Mouse (Mus musculus): ENCODE results near the gene Atp6v1b1. TPM values are rescaled to one million over a fixed set of nuclear protein-coding genes. Genes with fewer than 3 reads are reported as not detected.
A peak's percentile ranks its signal among the peaks of the same experiment; 100 is the strongest.
"Not testable (repeated sequence)": the region's sequence is repeated elsewhere in the genome, so short reads cannot be mapped to it uniquely, and the experiment has no call there.

Gene Atp6v1b1
- polyA plus RNA-seq, 1 experiment from 2014 or later: not detected

DNA sequence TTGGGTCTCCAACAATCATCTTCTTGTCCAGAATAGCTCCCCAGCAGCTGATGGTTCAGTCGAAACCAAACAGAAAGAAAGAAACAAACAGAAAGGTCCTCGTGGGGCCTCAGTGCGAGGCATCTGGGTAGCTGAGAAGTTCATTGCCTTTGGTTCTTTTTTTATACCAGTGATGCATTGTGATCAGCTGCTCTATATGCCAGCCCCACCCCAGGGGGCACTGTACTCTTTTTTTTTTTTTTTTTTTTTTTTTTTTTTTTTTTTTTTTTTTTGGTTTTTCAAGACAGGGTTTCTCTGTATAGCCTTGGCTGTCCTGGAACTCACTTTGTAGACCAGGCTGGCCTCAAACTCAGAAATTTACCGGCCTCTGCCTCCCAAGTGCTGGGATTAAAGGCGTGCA is 47.7 kb downstream of the Atp6v1b1 start:
- not testable (repeated sequence) for H3K36me3 ChIP-seq; H3K27ac ChIP-seq (replicated peaks); H3K4me1 ChIP-seq; H3K4me3 ChIP-seq; ATAC-seq (ENCODE audit: low FRiP score, low read depth); H3K9ac ChIP-seq (replicated peaks); H3K9me3 ChIP-seq; H3K27me3 ChIP-seq; H3K4me2 ChIP-seq (replicated peaks)
- WGBS: 83% methylated on average over 5 of the region's 5 CpGs

DNA sequence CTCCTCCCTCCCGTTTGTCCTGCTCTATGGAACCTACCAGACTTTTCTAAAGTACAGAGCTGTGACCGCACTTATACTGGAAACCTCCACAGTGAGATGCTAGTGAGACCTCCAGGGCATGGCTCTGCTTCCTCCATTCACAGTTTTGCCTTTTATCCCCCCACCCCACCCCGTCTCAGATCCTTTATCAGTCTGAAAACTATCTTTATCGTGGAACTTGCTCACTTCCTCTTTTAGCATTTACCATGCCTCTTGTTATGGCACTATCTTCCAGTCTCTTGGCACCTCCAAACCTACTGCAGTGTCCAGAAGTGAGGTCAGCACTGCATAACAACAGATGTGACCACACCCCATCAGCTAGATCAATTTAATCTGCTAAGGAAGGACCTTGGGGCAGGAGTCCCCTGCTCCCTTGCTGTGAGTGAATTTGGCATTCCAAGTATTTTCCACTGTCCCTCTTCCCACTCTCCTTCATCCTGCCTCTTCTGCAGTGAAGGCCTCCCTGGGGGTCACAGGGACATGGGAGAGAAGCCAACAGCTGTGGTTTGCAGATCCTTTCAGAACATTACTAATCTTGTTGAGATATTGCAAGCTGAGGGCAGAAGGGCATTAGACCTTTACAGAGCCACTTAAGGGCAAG is 48.6 kb downstream of the Atp6v1b1 start:
- Histone ChIP-seq H3K4me2 (replicated peaks) (no peak overlapping the region), H3K36me3 (no peaks in the 10 kb centered on the region), H3K9ac (replicated peaks) (no peak overlapping the region), H3K9me3 (no peaks in the 10 kb centered on the region), H3K4me1 (peaks cover 8% of the 10 kb centered on the region), H3K27me3 (no peaks in the 10 kb centered on the region), H3K4me3 (no peak overlapping the region), H3K27ac (replicated peaks) (no peak overlapping the region)
- ATAC-seq (ENCODE audit: low FRiP score, low read depth): no peak
- 83% methylated on average over 4 of the region's 4 CpGs for WGBS

DNA sequence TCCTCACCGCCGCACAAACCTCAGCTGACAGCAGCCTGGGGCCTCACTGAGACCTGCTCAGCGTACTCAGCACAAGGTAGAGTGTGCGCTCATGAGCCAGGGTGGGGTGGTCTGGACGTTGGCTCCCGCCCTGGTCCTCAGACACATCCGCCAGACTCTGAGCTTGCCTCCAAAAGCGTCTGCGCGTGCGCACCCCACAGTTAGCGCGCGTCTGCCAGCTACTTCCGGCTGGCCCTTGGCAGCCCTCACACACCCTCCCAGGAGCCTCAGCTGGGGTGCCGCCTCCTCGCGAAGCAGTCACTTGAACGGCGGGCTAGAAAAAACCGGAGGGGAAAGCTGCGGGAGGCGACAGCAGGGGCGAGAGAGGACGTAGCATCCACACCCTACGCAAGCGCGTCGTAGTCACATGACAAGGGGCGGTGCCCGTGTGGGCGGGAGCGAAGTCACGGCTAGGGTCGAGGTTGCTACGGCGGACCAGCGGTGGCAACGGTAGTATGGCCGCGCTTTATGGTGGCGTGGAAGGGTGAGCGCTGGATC is 52.0 kb downstream of the Atp6v1b1 start, which contains the start of gene Nagk:
Nagk (plus strand) TSS at position 223 of the 537 bp plus-strand sequence.
- WGBS: 0% methylated on average over 43 of the region's 43 CpGs
- no peaks in the 10 kb centered on the region for H3K27me3 ChIP-seq
- peak; percentile 95 for ATAC-seq (ENCODE audit: low FRiP score, low read depth)
- peak within 1 kb of the TSS; percentile 83 for H3K9ac ChIP-seq (replicated peaks)
- peak within 1 kb of the TSS; percentile 96 for H3K27ac ChIP-seq (replicated peaks)
- no peaks in the 10 kb centered on the region for H3K36me3 ChIP-seq
- peak within 1 kb of the TSS; percentile 79 for H3K4me3 ChIP-seq
- H3K4me2 ChIP-seq (replicated peaks): peak within 1 kb of the TSS; percentile 90
- H3K9me3 ChIP-seq: no peaks in the 10 kb centered on the region
- H3K4me1 ChIP-seq: peaks cover 6% of the 10 kb centered on the region

GRCm38 (mm10) chr6:83795492-83795900 is 52.7 kb downstream of the Atp6v1b1 start:
- Histone ChIP-seq H3K27ac (replicated peaks) (peak overlapping the region; percentile 96), H3K9ac (replicated peaks) (peak overlapping the region; percentile 83), H3K4me1 (peaks cover 6% of the 10 kb centered on the region), H3K4me3 (peak overlapping the region; percentile 79), H3K4me2 (replicated peaks) (peak overlapping the region; percentile 90), H3K36me3 (peaks cover 5% of the 10 kb centered on the region), H3K9me3 (no peaks in the 10 kb centered on the region), H3K27me3 (no peaks in the 10 kb centered on the region)
- ATAC-seq (ENCODE audit: low FRiP score, low read depth): no peak; the same call in none of the 2 replicates
- 14% methylated on average over 13 of the region's 13 CpGs for WGBS

GRCm38 (mm10) chr6:83796686-83797085 is 53.9 kb downstream of the Atp6v1b1 start:
- peaks cover 17% of the 10 kb centered on the region for H3K36me3 ChIP-seq
- H3K27me3 ChIP-seq: no peaks in the 10 kb centered on the region
- no peaks in the 10 kb centered on the region for H3K9me3 ChIP-seq
- no peak overlapping the region for H3K4me3 ChIP-seq
- no peak overlapping the region for H3K27ac ChIP-seq (replicated peaks)
- ATAC-seq (ENCODE audit: low FRiP score, low read depth): no peak
- no peak overlapping the region for H3K9ac ChIP-seq (replicated peaks)
- no peak overlapping the region for H3K4me2 ChIP-seq (replicated peaks)
- H3K4me1 ChIP-seq: peaks cover 6% of the 10 kb centered on the region
- WGBS: 60% methylated on average over 3 of the region's 3 CpGs

GRCm38 (mm10) chr6:83802033-83802432 is 59.2 kb downstream of the Atp6v1b1 start:
- H3K36me3 ChIP-seq: peaks cover 43% of the 10 kb centered on the region
- H3K4me3 ChIP-seq: no peak overlapping the region
- no peak overlapping the region for H3K4me2 ChIP-seq (replicated peaks)
- no peaks in the 10 kb centered on the region for H3K9me3 ChIP-seq
- ATAC-seq (ENCODE audit: low FRiP score, low read depth): no peak
- H3K9ac ChIP-seq (replicated peaks): no peak overlapping the region
- H3K27ac ChIP-seq (replicated peaks): no peak overlapping the region
- no peaks in the 10 kb centered on the region for H3K4me1 ChIP-seq
- WGBS: 89% methylated on average over 5 of the region's 5 CpGs
- H3K27me3 ChIP-seq: no peaks in the 10 kb centered on the region

DNA sequence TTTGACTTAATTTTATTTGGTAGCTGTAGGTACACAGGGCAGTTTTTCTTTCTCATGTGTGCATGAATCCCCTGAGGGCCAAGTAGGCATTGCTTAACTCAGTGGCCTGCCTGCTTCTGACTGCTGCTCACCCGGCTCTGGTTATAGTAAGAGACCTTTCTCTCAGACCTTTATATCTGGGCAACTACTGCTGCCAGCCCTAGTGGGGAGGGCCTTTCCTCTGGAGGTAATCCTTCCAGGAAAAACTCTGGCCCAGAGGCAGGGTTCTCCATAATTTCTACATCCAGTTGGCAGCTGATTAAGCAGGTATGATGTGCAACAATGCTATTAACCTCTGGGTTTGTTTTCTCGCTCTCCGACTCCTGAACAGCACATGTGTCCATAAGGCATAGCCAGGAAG is 60.1 kb downstream of the Atp6v1b1 start:
- Histone ChIP-seq H3K27me3 (no peaks in the 10 kb centered on the region), H3K9me3 (no peaks in the 10 kb centered on the region), H3K9ac (replicated peaks) (no peak overlapping the region), H3K36me3 (peaks cover 51% of the 10 kb centered on the region), H3K4me3 (no peak overlapping the region), H3K4me2 (replicated peaks) (no peak overlapping the region), H3K4me1 (no peaks in the 10 kb centered on the region), H3K27ac (replicated peaks) (no peak overlapping the region)
- 95% methylated on average over 3 of the region's 3 CpGs for WGBS
- no peak for ATAC-seq (ENCODE audit: low FRiP score, low read depth)

Other genes starting within 250 kb of the Atp6v1b1 start
- gene Dguok, start 236.0 kb upstream of the Atp6v1b1 start, polyA plus RNA-seq (2016; fragmentation: Nextera tagmentation; extraction: Ambion mirVana): 57.3 and 62.6 TPM in 2 replicates
- 6.2 TPM in 2 replicates for gene Actg2, start 206.7 kb upstream of the Atp6v1b1 start, polyA plus RNA-seq (2016; fragmentation: Nextera tagmentation; extraction: Ambion mirVana)
- gene Stambp, start 170.3 kb upstream of the Atp6v1b1 start, polyA plus RNA-seq (2016; fragmentation: Nextera tagmentation; extraction: Ambion mirVana): 31.6 and 31.9 TPM in 2 replicates
- gene Clec4f, start 86.8 kb upstream of the Atp6v1b1 start, polyA plus RNA-seq (2016; fragmentation: Nextera tagmentation; extraction: Ambion mirVana): not detected in 2 replicates
- gene Cd207, start 65.1 kb upstream of the Atp6v1b1 start, polyA plus RNA-seq (2016; fragmentation: Nextera tagmentation; extraction: Ambion mirVana): not detected in 2 replicates
- gene Vax2, start 31.7 kb upstream of the Atp6v1b1 start, polyA plus RNA-seq (2016; fragmentation: Nextera tagmentation; extraction: Ambion mirVana): 0.42 and 0.68 TPM in 2 replicates
- 0.30 TPM in 1 of 2 replicates, not detected in the other for gene Ankrd53, start 19.7 kb downstream of the Atp6v1b1 start, polyA plus RNA-seq (2016; fragmentation: Nextera tagmentation; extraction: Ambion mirVana)
- 67.9 and 70.1 TPM in 2 replicates for gene Tex261, start 32.8 kb downstream of the Atp6v1b1 start, polyA plus RNA-seq (2016; fragmentation: Nextera tagmentation; extraction: Ambion mirVana)
- 53.6 and 54.9 TPM in 2 replicates for gene Nagk, start 52.0 kb downstream of the Atp6v1b1 start, polyA plus RNA-seq (2016; fragmentation: Nextera tagmentation; extraction: Ambion mirVana)
- 21.8 and 22.2 TPM in 2 replicates for gene Paip2b, start 88.8 kb downstream of the Atp6v1b1 start, polyA plus RNA-seq (2016; fragmentation: Nextera tagmentation; extraction: Ambion mirVana)
- 102 and 110 TPM in 2 replicates for gene Zfp638, start 124.1 kb downstream of the Atp6v1b1 start, polyA plus RNA-seq (2016; fragmentation: Nextera tagmentation; extraction: Ambion mirVana)

Measured in midbrain, embryonic 12.5 days (tissue).